Mouse (Mus musculus) frontal cortex, adult (tissue): ENCODE results near the gene Amigo2.
"Not testable (repeated sequence)": the region's sequence is repeated elsewhere in the genome, so short reads cannot be mapped to it uniquely, and the experiment has no call there.

Experiments used
- ATAC-seq: cut with Nextera tagmentation; 2 replicates; pipeline ENCODE4 v1.9.2; 2017; ENCODE audit warnings: mild to moderate bottlenecking, moderate library complexity, mixed read lengths; ENCODE audit not compliant: low TSS enrichment

Gene Amigo2

GRCm38 (mm10) chr15:97216843-97217242 is 30.2 kb downstream of the Amigo2 start:
- ATAC-seq: no peak

- ATAC-seq: no peak
These were observed 34.3 kb downstream of the Amigo2 start for GRCm38 (mm10) chr15:97212501-97213477.

- ATAC-seq: not testable (repeated sequence)
These were observed 37.3 kb downstream of the Amigo2 start for GRCm38 (mm10) chr15:97209754-97210153.

- ATAC-seq: no peak
These were observed 40.6 kb downstream of the Amigo2 start for GRCm38 (mm10) chr15:97206506-97206905.

- no peak for ATAC-seq
These were observed 41.3 kb downstream of the Amigo2 start for GRCm38 (mm10) chr15:97205776-97206175.

- no peak for ATAC-seq
These were observed 42.2 kb downstream of the Amigo2 start for GRCm38 (mm10) chr15:97204889-97205288.

- peak; percentile 72; the same call in 1 of the 2 replicates for ATAC-seq
These were observed 50.4 kb downstream of the Amigo2 start for GRCm38 (mm10) chr15:97196644-97197043.

- ATAC-seq: peak; percentile 64; the same call in 1 of the 2 replicates
These were observed 51.5 kb downstream of the Amigo2 start for GRCm38 (mm10) chr15:97195628-97196027.
